In the genomic region with DNA sequence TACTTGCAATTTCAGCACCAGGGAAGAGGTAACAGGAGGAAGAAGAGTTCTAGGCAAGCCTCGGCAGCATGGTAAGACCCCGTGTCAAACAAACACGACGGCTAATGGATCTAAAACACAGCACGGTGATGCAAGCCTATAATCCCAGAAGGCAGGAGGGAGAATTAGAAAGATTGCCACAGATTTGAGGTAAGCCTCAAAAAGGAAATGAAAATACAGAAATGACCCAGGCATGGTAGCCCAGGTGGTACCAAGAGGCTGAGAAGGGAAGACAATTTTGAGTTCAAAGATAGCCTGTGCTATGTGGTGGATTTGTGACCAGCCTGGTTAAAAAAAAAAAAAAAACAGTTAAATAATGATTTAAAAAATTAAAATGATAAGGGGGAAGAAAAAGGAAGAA, we compare ENCODE assay signal across 34 mouse cellular contexts.
"Had no signal": no experiment of that assay in that cellular context is flagged by ENCODE, and none has a peak within 500 bp of the region (broad histone marks: within the 10 kb centered on the region; RNA-seq: fewer than 3 reads in every experiment).

No protein-coding gene starts in this region.

- H3K9me3 ChIP-seq: heart, embryonic 12.5 days; heart, embryonic 13.5 days; heart, embryonic 15.5 days; hindbrain, embryonic 10.5 days; hindbrain, embryonic 12.5 days; hindbrain, embryonic 13.5 days; hindbrain, embryonic 15.5 days; intestine, embryonic 15.5 days; kidney, embryonic 15.5 days had no signal

- H3K4me2 ChIP-seq: heart, embryonic 11.5 days; heart, embryonic 12.5 days; heart, embryonic 13.5 days; heart, embryonic 15.5 days; hindbrain, embryonic 12.5 days; hindbrain, embryonic 13.5 days; hindbrain, embryonic 14.5 days; hindbrain, embryonic 15.5 days; intestine, embryonic 15.5 days; kidney, embryonic 15.5 days had no signal

- H3K4me3 ChIP-seq: heart, embryonic 12.5 days; heart, embryonic 13.5 days; heart, embryonic 15.5 days; hindbrain, embryonic 10.5 days; hindbrain, embryonic 12.5 days; hindbrain, embryonic 13.5 days; hindbrain, embryonic 15.5 days; intestine, embryonic 15.5 days; kidney, embryonic 15.5 days; layer of hippocampus, adult 2 months; left cerebral cortex, adult 2 months had no signal

- H3K27me3 ChIP-seq: heart, embryonic 12.5 days; heart, embryonic 13.5 days; heart, embryonic 15.5 days; hindbrain, embryonic 12.5 days; hindbrain, embryonic 13.5 days; hindbrain, embryonic 15.5 days; intestine, embryonic 15.5 days; kidney, embryonic 15.5 days had no signal

- H3K4me1 ChIP-seq: heart, embryonic 12.5 days; heart, embryonic 13.5 days; heart, embryonic 15.5 days; hindbrain, embryonic 10.5 days; hindbrain, embryonic 12.5 days; hindbrain, embryonic 13.5 days; intestine, embryonic 15.5 days had no signal

- DNase-seq: heart, postnatal 14 days; heart, postnatal 36 days; heart, postnatal 4 days; kidney, adult 11 months; kidney, adult 18-20 months; kidney, adult 2 months; kidney, adult 8-10 months; kidney, adult 9 months; kidney, postnatal 10 days; kidney, postnatal 14 days; kidney, postnatal 25 days; kidney, postnatal 36 days; kidney, postnatal 4 days; layer of hippocampus, adult 9-11 months; layer of hippocampus, postnatal 36 days had no signal

- H3K9ac ChIP-seq: heart, embryonic 12.5 days; heart, embryonic 13.5 days; heart, embryonic 15.5 days; hindbrain, embryonic 12.5 days; hindbrain, embryonic 13.5 days; hindbrain, embryonic 14.5 days; hindbrain, embryonic 15.5 days; intestine, embryonic 15.5 days; kidney, embryonic 15.5 days had no signal

- H3K27ac ChIP-seq: heart, embryonic 13.5 days; heart, embryonic 15.5 days; hindbrain, embryonic 10.5 days; hindbrain, embryonic 12.5 days; hindbrain, embryonic 13.5 days; hindbrain, embryonic 14.5 days; hindbrain, embryonic 15.5 days; hindbrain, postnatal 0 days; intestine, embryonic 15.5 days; kidney, embryonic 15.5 days; kidney, postnatal 0 days; layer of hippocampus, adult 2 months; left cerebral cortex, adult 2 months had no signal

- H3K36me3 ChIP-seq: heart, embryonic 12.5 days; heart, embryonic 13.5 days; heart, embryonic 15.5 days; hindbrain, embryonic 10.5 days; hindbrain, embryonic 12.5 days; hindbrain, embryonic 13.5 days; hindbrain, embryonic 15.5 days; intestine, embryonic 15.5 days; kidney, embryonic 15.5 days had no signal

- ATAC-seq: hindbrain, embryonic 16.5 days; inflammation-experienced regulatory T-cells, adult 6 months; intestine, embryonic 15.5 days; intestine, embryonic 16.5 days; intestine, postnatal 0 days had no signal
